Mouse (Mus musculus) urinary bladder, adult 2 months (tissue): ENCODE data around the gene Ube2g2. TPM values are rescaled to one million over a fixed set of nuclear protein-coding genes. Genes with fewer than 3 reads are reported as not detected.

Source experiments
- polyA plus RNA-seq: library from polyadenylated mRNA; depleted of rRNA; stranded (reverse); fragments of >200 nt; gene quantifications from 2 replicates; pipeline ENCODE4 v1.2.3, GENCODE M21; 2012; rRNA removed

Gene Ube2g2
- polyA plus RNA-seq, 1 experiment = 42.8 TPM

Other genes with a start within 250 kb of the Ube2g2 start
- gene Adarb1, start 204.0 kb upstream of the Ube2g2 start, polyA plus RNA-seq = 10.1 and 11.5 TPM in 2 replicates
- 55.5 and 59.5 TPM in 2 replicates for gene Fam207a, start 106.5 kb upstream of the Ube2g2 start, polyA plus RNA-seq
- gene Itgb2, start 92.0 kb upstream of the Ube2g2 start, polyA plus RNA-seq = 16.7 and 19.2 TPM in 2 replicates
- 457 and 472 TPM in 2 replicates for gene Pttg1ip, start 40.6 kb upstream of the Ube2g2 start, polyA plus RNA-seq
- 294 and 318 TPM in 2 replicates for gene Sumo3, start 16.2 kb upstream of the Ube2g2 start, polyA plus RNA-seq
- gene Gm49325, start 16.1 kb upstream of the Ube2g2 start, polyA plus RNA-seq = 0.89 and 23.6 TPM in 2 replicates
- 1.3 and 1.6 TPM in 2 replicates for gene Tspear, start 64.3 kb downstream of the Ube2g2 start, polyA plus RNA-seq
- not detected in 2 replicates for gene Gm19402, start 68.5 kb downstream of the Ube2g2 start, polyA plus RNA-seq
- gene Gm9508, start 75.0 kb downstream of the Ube2g2 start, polyA plus RNA-seq = not detected in 2 replicates
- not detected in 2 replicates for gene Gm10272, start 84.4 kb downstream of the Ube2g2 start, polyA plus RNA-seq
- 0.16 TPM in 1 of 2 replicates, not detected in the other for gene Gm10024, start 89.2 kb downstream of the Ube2g2 start, polyA plus RNA-seq
- not detected in 2 replicates for gene Gm10142, start 93.5 kb downstream of the Ube2g2 start, polyA plus RNA-seq
- gene Krtap12-1, start 98.3 kb downstream of the Ube2g2 start, polyA plus RNA-seq = not detected in 2 replicates
- gene Gm10100, start 104.2 kb downstream of the Ube2g2 start, polyA plus RNA-seq = not detected in 2 replicates
- gene Gm18596, start 120.4 kb downstream of the Ube2g2 start, polyA plus RNA-seq = not detected in 2 replicates
- gene Gm9736, start 129.1 kb downstream of the Ube2g2 start, polyA plus RNA-seq = not detected in 2 replicates
- not detected in 2 replicates for gene Gm3233, start 137.4 kb downstream of the Ube2g2 start, polyA plus RNA-seq
- gene Gm3238, start 149.1 kb downstream of the Ube2g2 start, polyA plus RNA-seq = not detected in 2 replicates
- not detected in 2 replicates for gene Gm7138, start 154.7 kb downstream of the Ube2g2 start, polyA plus RNA-seq
- not detected in 2 replicates for gene Gm3250, start 160.3 kb downstream of the Ube2g2 start, polyA plus RNA-seq
- not detected in 2 replicates for gene Gm7137, start 165.9 kb downstream of the Ube2g2 start, polyA plus RNA-seq
- gene Gm9639, start 172.8 kb downstream of the Ube2g2 start, polyA plus RNA-seq = not detected in 2 replicates
- gene Gm19668, start 176.9 kb downstream of the Ube2g2 start, polyA plus RNA-seq = not detected in 2 replicates
- not detected in 2 replicates for gene Gm9507, start 189.6 kb downstream of the Ube2g2 start, polyA plus RNA-seq
- gene Gm2696, start 192.4 kb downstream of the Ube2g2 start, polyA plus RNA-seq = 0.12 TPM in 1 of 2 replicates, not detected in the other
- gene Krtap10-4, start 204.8 kb downstream of the Ube2g2 start, polyA plus RNA-seq = not detected in 2 replicates
- not detected in 2 replicates for gene Krtap10-10, start 213.7 kb downstream of the Ube2g2 start, polyA plus RNA-seq
- not detected in 2 replicates for gene Gm36176, start 224.5 kb downstream of the Ube2g2 start, polyA plus RNA-seq
- not detected in 2 replicates for gene Gm10318, start 230.6 kb downstream of the Ube2g2 start, polyA plus RNA-seq
- not detected in 2 replicates for gene Gm3285, start 239.7 kb downstream of the Ube2g2 start, polyA plus RNA-seq